Mouse (Mus musculus): Measurements from ENCODE around the gene Ifna11.

Gene Ifna11

DNA sequence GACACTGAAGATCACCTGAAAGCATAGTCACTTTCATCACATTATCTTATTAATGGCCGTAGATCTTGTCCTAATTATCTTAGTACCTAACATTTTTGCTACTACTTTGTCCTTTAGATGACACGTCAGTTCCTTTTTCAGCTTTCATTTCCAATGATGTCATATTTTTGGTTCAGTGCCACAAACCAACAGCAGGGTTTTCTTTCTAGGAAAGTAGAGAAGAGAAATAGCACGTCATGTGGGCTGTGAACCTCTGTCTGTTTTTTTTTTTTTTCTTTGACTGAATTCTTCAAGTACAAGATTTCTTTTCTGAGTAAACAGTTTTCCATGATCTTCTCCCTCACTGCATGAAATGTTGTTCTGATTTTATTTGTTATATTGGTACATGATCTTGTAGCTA, 20.3 kb downstream of the Ifna11 start:
- no peak for DNase-seq (ENCODE audit: low spot score in 2 of 2)

DNA sequence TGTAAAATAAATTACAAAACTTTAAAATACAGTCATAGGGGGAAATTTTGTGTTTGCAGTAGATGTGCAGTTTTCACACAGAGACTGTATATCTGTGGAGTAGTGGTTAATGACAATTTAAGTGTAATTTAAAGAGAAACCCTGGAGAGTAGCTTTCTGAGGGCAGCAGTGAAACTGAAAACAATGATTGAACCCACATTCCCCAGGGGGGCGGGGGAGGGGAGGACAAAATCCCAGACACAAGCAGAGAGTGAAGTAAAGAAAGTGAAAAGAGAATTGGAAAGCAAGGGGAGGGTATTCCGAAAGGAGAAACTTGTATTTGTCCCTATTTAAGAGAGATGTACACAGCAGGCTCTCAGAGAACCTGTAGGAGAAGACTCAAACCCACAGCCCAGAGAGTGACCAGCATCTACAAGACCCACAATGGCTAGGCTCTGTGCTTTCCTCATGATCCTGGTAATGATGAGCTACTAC, 21.7 kb downstream of the Ifna11 start, which contains the start of gene Ifna4:
Gene Ifna4, plus strand, starts transcription at position 424 of the 474 bp plus-strand sequence.
- no peak for DNase-seq (ENCODE audit: low spot score in 2 of 2)

DNA sequence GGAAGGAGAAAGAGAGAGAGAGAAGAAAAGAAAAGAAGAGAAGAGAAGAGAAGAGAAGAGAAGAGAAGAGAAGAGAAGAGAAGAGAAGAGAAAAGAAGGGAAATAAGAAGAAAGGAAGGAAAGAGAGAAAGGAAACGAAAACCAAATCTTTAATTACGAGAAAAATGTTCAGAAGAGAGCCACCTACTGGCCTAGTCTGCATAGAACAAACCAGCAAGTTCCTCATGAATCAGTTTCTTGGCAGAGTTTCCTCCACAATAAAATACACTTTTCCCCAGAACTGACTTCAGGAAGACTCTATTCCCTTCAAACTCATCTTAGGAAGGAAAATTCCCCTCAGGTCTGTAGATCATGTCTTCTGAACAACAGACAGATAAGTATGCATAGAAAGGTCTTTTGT, 25.6 kb downstream of the Ifna11 start:
- DNase-seq (ENCODE audit: low spot score in 2 of 2) = no peak

DNA sequence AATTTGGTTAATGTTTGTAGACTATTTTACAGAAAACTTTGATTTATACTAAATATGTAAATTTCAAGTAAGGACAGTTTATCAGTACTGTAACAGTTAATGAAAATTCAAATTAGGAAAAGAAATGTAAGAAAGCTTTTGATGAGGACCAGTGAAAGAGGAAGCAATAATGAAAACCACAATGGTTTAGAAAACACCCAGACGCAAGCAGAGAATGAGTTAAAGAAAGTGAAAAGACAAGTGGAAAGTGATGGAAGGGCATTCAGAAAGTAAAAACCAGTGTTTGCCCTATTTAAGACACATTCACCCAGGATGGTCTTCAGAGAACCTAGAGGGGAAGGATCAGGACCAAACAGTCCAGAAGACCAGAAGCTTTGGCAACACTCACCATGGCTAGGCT, 29.9 kb downstream of the Ifna11 start, which contains the start of gene Ifna1:
Gene Ifna1, plus strand, starts transcription at position 390 of the 400 bp plus-strand sequence.
- no peak for DNase-seq (ENCODE audit: low spot score in 2 of 2)

DNA sequence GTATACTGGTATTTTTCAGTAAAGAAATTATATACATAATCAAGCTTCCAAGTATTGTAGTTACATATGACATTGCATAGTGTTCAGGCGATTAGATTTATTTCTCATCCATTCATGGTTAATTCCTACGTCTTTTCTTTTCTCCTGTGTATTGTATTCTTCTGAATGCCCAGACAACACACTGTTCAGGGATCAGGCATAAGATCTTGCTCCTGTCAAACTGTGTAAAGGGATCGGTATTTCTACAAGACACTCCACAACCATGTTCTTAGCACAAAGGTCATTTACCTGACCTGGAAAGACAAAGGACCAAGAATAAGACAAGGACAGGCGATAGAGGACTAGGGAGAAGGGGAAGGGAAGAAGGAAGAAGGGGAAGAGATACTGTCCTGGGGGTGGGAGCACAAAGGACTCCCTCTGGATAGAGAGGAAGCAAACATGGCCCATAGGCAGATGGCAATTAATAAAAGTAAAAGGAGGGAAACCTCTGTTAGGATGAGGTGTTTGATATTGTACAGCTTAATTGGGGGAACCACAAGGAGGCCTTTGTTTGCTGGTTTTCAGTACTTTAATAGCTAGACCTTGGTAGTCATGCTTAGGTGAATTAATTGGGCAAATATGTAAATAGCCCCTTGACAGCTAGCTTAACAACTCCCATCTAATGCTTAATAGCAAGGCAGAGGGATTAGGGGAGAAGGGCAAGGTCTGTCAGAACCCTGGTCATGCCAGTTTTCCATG, 31.4 kb downstream of the Ifna11 start:
- DNase-seq (ENCODE audit: low spot score in 2 of 2) = no peak

DNA sequence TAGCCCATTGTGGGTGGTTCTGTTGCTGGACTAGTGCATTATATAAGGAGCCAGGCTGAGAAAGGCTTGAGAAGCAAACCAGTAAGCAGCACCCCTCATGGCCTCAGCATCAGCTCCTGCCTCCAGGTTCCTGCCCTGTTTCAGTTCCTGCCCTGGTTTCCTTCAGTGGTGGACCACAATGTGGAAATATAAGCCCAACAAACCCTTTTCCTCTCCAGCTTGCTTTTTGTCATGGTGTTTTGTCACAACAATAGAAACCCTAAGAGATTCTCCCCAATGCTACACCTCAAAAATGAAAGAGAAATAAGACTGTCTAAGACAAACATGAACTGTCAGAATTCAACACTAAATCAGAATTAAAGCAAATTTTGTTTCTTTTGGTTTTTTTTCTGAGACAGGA, 39.5 kb downstream of the Ifna11 start:
- DNase-seq (ENCODE audit: low spot score in 2 of 2) = no peak

DNA sequence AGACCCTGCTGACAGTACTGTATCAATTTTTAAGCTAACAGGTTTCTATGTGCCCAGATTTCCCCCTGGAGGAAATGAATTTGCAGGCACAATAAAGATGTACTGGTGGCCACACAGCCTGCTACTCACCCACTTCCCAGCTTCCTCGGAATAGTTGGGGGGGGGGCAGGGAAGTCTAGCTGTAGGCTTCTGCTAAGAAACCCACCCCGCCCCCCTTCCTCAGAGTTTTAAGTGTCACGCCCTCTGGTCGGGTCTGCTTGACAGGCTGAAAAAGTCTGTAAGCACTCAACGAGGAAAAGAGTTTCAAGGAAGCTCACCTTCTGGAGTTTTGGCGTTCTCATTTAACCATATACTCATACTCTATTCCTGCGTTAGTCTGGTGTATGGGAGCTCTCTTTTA, 43.5 kb downstream of the Ifna11 start:
- no peak for DNase-seq (ENCODE audit: low spot score in 2 of 2)

DNA sequence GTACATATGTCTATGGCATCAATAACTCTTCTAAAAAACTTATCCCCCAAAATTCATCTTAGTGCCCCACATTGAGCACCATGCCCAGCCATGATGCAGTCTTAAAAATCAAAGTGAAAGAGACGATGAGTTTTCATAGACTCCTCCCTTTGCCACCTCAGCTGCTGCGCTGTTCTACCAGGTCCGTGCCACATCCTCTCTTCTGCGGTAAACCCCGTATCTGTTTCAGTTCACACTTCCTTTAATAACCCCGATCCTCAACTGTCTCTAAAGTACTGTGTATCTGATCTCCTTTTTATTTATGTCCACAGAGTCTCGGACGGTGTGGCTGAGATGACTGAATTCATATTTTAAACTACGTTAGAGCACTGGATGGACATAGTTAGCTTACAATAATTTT, 44.8 kb downstream of the Ifna11 start:
- DNase-seq (ENCODE audit: low spot score in 2 of 2) = peak in 1 of 2 experiments; percentile 16

DNA sequence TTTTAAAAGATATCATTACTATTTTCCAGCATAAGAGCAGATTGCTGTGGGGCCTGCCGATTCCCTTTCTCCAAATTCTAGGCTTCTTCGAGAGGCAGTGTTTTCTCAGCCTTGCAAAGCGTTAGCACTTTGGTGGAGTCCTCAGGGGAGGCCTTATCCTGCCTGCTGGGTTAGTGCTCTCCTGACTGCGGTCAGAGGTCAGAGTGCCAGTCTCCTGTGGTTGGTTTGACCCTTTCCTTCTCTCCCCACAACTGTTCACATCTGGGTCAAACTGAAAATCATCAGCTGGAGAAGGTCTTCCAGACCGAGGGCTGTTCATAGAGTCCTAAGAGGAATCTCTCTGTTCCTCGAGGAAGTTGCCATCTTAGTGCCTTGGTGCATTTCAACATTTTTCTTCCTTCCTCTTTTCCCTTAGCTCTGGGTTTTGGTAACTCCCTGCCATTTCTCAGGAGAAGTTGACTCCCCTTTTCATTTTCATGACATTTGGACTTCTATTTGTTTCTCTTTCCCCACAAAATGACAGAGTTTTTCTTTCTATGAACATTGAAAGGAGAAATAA, 45.3 kb downstream of the Ifna11 start:
- DNase-seq (ENCODE audit: low spot score in 2 of 2) = no peak

DNA sequence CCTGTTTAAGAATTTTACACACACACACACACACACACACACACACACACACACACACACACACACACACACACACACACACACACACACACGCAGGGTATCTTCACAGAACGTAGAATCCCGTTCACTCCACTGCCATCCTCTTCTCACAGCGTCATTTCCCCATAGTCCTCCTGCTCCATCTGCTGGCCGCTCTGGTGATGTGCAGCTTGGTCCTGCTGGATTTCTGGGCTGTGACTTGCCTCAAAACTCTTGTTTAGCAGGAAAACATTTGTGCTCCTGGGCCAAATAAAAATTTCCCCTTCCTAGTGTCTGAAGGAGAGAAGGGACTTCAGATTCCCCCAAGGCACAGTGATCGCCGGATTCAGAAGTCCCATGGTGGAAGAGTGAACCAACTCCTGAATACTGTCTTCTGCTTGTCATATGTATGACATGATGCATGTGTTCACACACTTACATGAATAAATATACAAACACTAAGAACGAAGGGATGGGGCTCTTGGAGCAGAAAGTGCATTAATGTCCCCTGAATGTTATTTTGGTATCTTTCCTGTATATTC, 47.7 kb downstream of the Ifna11 start:
- DNase-seq (ENCODE audit: low spot score in 2 of 2) = peak; percentile 33 to 65

DNA sequence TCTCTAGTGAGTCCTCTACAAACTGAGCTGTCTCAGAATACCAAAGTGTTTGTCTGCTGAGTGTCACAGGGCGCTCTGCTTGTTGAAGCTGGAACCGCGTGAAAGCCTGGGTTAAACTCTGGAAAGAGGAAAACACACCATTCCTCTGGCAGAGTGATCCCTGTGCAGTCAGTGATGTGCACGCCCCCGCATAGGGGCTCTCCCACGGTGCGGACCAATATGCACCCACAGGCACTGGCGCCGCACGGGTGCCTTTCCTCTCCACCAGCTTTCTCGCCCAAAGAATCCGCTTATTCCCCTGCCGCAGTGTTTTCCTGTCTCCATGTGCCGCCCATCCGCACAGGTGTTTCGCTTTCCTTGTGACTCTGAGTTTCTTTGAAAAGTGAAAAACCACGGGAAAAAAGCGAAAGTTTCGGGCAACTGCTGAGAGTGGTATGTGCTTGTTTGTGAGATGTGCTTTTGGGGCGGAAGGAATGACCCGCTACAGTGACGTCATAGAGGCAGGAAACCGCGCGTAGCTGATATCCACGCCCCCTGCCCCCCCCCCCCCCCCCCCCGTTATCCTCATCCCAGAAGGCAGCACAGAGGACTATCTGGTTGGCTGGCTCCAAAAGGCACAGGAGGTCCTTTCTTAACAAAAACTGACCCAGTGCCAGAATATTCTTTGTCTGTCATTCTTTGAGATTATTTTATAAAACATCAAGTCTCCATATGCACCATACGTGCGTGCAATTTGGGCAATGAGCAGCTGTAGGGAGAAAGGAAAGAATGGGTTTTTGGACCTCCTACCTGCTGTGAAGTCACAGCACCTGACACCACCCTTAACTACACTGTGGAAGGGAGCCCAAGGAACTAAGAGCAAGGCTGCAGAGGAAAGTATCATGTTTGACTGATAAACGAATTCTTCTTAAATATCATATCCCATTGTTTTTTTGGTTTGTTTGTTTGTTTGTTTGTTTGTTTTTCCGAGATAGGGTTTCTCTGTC, 48.5 kb downstream of the Ifna11 start:
- DNase-seq (ENCODE audit: low spot score in 2 of 2) = peak; percentile 16 to 38
